Mouse (Mus musculus): ENCODE data around the gene Prickle3. TPM values are rescaled to one million over a fixed set of nuclear protein-coding genes. Genes with fewer than 3 reads are reported as not detected.

Prickle3 gene
- polyA plus RNA-seq, 1 experiment from 2014 or later = 16.6 TPM

DNA sequence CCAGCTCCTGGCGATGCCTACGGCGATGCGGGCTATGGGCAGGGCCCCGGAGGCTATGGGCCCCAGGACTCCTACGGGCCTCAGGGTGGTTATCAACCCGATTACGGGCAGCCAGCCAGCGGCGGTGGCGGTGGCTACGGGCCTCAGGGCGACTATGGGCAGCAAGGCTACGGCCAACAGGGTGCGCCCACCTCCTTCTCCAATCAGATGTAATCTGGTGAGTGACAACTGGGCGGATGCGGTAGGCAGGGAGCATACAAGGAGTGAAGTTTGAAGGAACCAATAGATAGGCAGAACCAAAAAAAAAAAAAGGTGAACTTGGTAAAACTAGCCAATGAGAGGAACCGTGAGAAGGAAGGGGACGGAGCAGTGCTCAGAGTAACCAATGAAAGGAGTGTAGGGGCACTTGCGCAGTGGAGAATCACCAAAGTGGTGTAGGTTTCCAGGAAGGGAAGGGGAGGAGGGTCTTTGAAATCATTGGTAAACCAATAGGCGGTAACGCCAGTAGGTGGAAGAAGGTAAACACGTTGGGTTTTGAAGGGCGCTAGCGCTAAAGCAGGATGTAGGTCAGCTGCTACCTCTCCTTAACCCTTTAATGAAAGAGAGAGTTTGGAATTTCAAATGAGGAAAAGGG, 8.3 kb upstream of the Prickle3 start:
- Histone ChIP-seq H3K9me3 (replicated peaks) (no peaks in the 10 kb centered on the region), H3K4me3 (replicated peaks) (peak overlapping the region; percentile 53), H3K27me3 (no peaks in the 10 kb centered on the region), H3K36me3 (no peaks in the 10 kb centered on the region), H3K27ac (replicated peaks) (peak overlapping the region; percentile 82), H3K4me2 (replicated peaks) (peak overlapping the region; percentile 53), H3K9ac (peak overlapping the region; percentile 39; the same call in 1 of the 2 replicates), H3K4me1 (no peaks in the 10 kb centered on the region)
- ATAC-seq (ENCODE audit: insufficient number of reproducible peaks, low FRiP score, low TSS enrichment, low read depth) = peak; percentile 96
- 13% methylated on average over 24 of the region's 25 CpGs for WGBS

GRCm38 (mm10) chrX:7658031-7658784, 1.1 kb downstream of the Prickle3 start:
- ATAC-seq (ENCODE audit: insufficient number of reproducible peaks, low FRiP score, low TSS enrichment, low read depth) = peak; percentile 79
- peak overlapping the region; percentile 52 for H3K4me3 ChIP-seq (replicated peaks)

GRCm38 (mm10) chrX:7658785-7659589, 1.9 kb downstream of the Prickle3 start:
- no peak for ATAC-seq (ENCODE audit: insufficient number of reproducible peaks, low FRiP score, low TSS enrichment, low read depth)
- Histone ChIP-seq H3K9ac (no peak overlapping the region), H3K27me3 (no peaks in the 10 kb centered on the region), H3K36me3 (no peaks in the 10 kb centered on the region), H3K9me3 (replicated peaks) (no peaks in the 10 kb centered on the region), H3K4me1 (no peaks in the 10 kb centered on the region; the same call in 1 of the 2 replicates), H3K4me2 (replicated peaks) (peak overlapping the region; percentile 47), H3K27ac (replicated peaks) (peak overlapping the region; percentile 72), H3K4me3 (replicated peaks) (peak overlapping the region; percentile 52; the same call in 1 of the 2 replicates)
- 56% methylated on average over 11 of the region's 11 CpGs for WGBS

More at GRCm38 (mm10) chrX:7658031-7658784, 1.1 kb downstream of the Prickle3 start:
- H3K4me1 ChIP-seq = no peaks in the 10 kb centered on the region; the same call in 1 of the 2 replicates
- 0 out of 2 replicates have a peak overlapping the region, but pooled peaks have one; percentile 35 for H3K9ac ChIP-seq
- no peaks in the 10 kb centered on the region for H3K36me3 ChIP-seq
- no peaks in the 10 kb centered on the region for H3K27me3 ChIP-seq
- H3K27ac ChIP-seq (replicated peaks) = peak overlapping the region; percentile 72
- WGBS = 20% methylated on average over 15 of the region's 15 CpGs
- no peaks in the 10 kb centered on the region for H3K9me3 ChIP-seq (replicated peaks)
- H3K4me2 ChIP-seq (replicated peaks) = peak overlapping the region; percentile 47

GRCm38 (mm10) chrX:7661086-7661485, 4.0 kb downstream of the Prickle3 start:
- WGBS = 69% methylated on average over 4 of the region's 4 CpGs
- H3K9me3 ChIP-seq (replicated peaks) = no peaks in the 10 kb centered on the region

GRCm38 (mm10) chrX:7662936-7663335, 5.9 kb downstream of the Prickle3 start:
- no peak overlapping the region for H3K27ac ChIP-seq (replicated peaks)
- H3K9ac ChIP-seq = no peak overlapping the region
- WGBS = 68% methylated on average over 3 of the region's 3 CpGs
- no peaks in the 10 kb centered on the region for H3K9me3 ChIP-seq (replicated peaks)
- 0 out of 2 replicates have a peak, but pooled peaks cover 6% of the 10 kb centered on the region for H3K36me3 ChIP-seq
- no peak overlapping the region for H3K4me2 ChIP-seq (replicated peaks)
- no peak overlapping the region for H3K4me3 ChIP-seq (replicated peaks)
- H3K27me3 ChIP-seq = no peaks in the 10 kb centered on the region
- no peaks in the 10 kb centered on the region; the same call in 1 of the 2 replicates for H3K4me1 ChIP-seq
- no peak for ATAC-seq (ENCODE audit: insufficient number of reproducible peaks, low FRiP score, low TSS enrichment, low read depth)

More at GRCm38 (mm10) chrX:7661086-7661485, 4.0 kb downstream of the Prickle3 start:
- Histone ChIP-seq H3K9ac (no peak overlapping the region), H3K36me3 (no peaks in the 10 kb centered on the region), H3K27ac (replicated peaks) (no peak overlapping the region), H3K4me2 (replicated peaks) (no peak overlapping the region), H3K4me1 (no peaks in the 10 kb centered on the region; the same call in 1 of the 2 replicates), H3K27me3 (no peaks in the 10 kb centered on the region), H3K4me3 (replicated peaks) (no peak overlapping the region)
- no peak for ATAC-seq (ENCODE audit: insufficient number of reproducible peaks, low FRiP score, low TSS enrichment, low read depth)

DNA sequence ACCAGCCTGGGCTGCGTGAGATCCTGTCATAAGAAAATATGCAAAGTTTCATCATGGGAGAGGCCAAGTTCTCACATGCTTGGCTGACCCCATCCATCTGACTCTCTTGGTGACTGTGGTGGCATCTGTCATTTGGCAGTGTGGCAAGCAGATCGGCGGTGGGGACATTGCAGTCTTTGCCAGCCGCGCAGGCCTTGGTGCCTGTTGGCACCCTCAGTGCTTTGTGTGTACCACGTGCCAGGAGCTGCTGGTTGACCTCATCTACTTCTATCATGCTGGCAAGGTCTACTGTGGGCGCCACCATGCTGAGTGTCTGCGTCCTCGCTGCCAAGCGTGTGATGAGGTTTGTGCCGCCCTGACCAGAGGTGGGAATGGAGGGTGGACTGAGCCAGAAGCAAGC, 7.7 kb downstream of the Prickle3 start:
- no peaks in the 10 kb centered on the region for H3K4me1 ChIP-seq
- H3K9me3 ChIP-seq (replicated peaks) = no peaks in the 10 kb centered on the region
- no peaks in the 10 kb centered on the region for H3K27me3 ChIP-seq
- H3K36me3 ChIP-seq = peaks cover 11% of the 10 kb centered on the region; the same call in 1 of the 2 replicates
- H3K9ac ChIP-seq = no peak overlapping the region
- H3K4me3 ChIP-seq (replicated peaks) = no peak overlapping the region
- ATAC-seq (ENCODE audit: insufficient number of reproducible peaks, low FRiP score, low TSS enrichment, low read depth) = no peak
- no peak overlapping the region for H3K27ac ChIP-seq (replicated peaks)
- 91% methylated on average over 11 of the region's 11 CpGs for WGBS
- H3K4me2 ChIP-seq (replicated peaks) = no peak overlapping the region

DNA sequence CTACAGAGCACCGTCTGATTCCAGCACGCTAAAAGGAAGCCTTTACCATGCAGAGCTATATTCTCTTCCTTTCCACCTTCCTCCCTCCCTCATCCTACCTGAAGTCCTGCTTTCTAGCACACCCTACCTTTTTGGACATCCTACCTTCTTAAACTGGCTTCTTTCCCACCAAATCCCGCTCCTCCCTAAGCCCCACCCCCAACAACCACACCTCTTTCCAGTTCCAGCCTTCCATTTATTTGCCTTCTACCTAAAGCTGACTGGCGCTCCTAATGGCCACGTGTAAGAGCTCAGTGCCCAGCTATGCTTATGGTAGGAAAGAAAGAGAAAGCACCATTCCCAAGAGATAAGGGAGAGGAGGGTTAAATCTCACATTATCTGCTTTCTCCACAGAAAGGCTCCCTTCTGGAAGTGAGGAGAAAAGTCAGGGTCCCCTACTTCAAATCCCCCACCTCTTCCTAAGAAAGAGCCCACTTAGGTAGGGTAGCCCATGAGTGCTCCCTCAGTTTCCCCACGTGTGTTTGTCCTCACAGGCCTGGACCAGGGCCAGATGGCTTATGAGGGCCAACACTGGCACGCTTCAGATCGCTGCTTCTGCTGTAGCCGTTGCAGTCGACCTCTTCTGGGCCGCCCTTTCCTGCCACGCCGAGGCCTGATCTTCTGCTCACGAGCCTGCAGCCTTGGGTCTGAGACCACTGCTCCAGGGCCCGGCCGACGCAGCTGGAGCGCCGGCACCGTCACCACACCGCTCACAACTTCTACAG, 8.9 kb downstream of the Prickle3 start:
- no peak overlapping the region for H3K4me3 ChIP-seq (replicated peaks)
- no peaks in the 10 kb centered on the region for H3K9me3 ChIP-seq (replicated peaks)
- H3K27ac ChIP-seq (replicated peaks) = no peak overlapping the region
- H3K4me2 ChIP-seq (replicated peaks) = no peak overlapping the region
- peaks cover 11% of the 10 kb centered on the region; the same call in 1 of the 2 replicates for H3K36me3 ChIP-seq
- no peak for ATAC-seq (ENCODE audit: insufficient number of reproducible peaks, low FRiP score, low TSS enrichment, low read depth)
- no peaks in the 10 kb centered on the region for H3K4me1 ChIP-seq
- 77% methylated on average over 21 of the region's 21 CpGs for WGBS
- H3K9ac ChIP-seq = no peak overlapping the region
- no peaks in the 10 kb centered on the region for H3K27me3 ChIP-seq

DNA sequence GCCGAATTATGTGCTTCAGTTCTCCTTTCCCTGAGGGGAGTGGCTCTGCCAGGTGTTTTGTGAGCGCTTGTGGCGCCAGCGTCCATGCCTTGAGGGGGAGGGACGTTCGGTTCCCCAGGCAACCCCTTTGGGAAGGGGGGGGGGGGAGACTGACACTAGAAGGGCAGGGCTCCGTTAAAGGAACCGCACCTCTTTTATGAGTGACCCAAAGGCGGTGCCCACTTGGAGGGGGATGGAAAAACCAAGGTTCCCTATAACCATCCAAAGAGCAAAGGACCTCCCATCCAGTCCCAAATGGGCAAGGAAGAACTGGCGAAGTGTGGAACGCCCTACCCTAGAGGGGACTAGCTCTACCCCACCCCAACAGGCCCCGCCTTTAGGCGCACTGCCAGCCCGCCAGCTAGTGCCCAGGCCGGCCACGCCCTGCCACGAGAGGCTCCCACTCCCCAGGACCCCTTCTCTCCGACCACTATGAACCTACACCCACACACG, 13.4 kb downstream of the Prickle3 start:
- peaks cover 11% of the 10 kb centered on the region; the same call in 1 of the 2 replicates for H3K36me3 ChIP-seq
- ATAC-seq (ENCODE audit: insufficient number of reproducible peaks, low FRiP score, low TSS enrichment, low read depth) = peak; percentile 71
- peak overlapping the region; percentile 48 for H3K4me2 ChIP-seq (replicated peaks)
- peak overlapping the region; percentile 52 for H3K4me3 ChIP-seq (replicated peaks)
- H3K27me3 ChIP-seq = no peaks in the 10 kb centered on the region
- no peak overlapping the region; the same call in 1 of the 2 replicates for H3K9ac ChIP-seq
- no peaks in the 10 kb centered on the region for H3K9me3 ChIP-seq (replicated peaks)
- H3K4me1 ChIP-seq = 0 out of 2 replicates have a peak, but pooled peaks cover 7% of the 10 kb centered on the region
- peak overlapping the region; percentile 86 for H3K27ac ChIP-seq (replicated peaks)
- WGBS = 22% methylated on average over 19 of the region's 19 CpGs

DNA sequence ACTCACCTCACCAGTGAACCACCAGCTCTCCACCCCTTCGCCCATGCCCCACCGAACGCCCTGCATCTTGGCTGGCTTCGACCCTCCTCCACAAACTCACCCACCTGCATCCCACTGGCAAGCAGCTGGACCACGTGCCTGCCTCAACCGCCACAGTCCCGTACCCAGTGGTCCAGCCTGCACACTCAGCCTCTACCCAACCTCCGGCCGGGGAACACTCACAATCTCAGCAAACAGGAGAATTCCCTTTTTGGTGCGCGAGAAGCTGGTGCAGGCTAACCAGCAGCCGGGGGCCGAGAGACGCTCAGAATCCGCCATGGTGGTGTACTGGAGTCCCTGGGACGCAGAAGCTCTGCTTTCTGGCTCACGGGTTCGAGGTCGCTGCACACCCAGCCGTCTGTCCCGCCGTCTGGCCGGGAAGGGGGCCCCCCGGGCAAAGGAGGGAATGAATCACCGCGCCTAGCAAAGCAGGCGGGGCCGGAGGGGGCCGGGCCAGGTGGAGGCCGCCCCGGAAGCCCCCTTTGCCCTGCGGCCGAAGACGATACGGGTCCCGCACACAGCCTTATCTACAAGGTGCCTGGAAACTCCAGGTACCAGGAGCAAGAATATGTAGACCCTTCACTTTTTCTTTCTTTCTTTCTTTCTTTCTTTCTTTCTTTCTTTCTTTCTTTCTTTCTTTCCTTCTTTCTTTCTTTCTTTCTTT, 14.0 kb downstream of the Prickle3 start, which contains the start of gene Plp2:
TSS of gene Plp2 (minus strand) at position 470 of the 703 bp plus-strand sequence.
- Histone ChIP-seq H3K27me3 (no peaks in the 10 kb centered on the region), H3K4me2 (replicated peaks) (peak within 1 kb of the TSS; percentile 48), H3K9me3 (replicated peaks) (no peaks in the 10 kb centered on the region), H3K36me3 (peaks cover 11% of the 10 kb centered on the region; the same call in 1 of the 2 replicates), H3K9ac (peak within 1 kb of the TSS; percentile 21; the same call in 1 of the 2 replicates), H3K4me1 (0 out of 2 replicates have a peak, but pooled peaks cover 7% of the 10 kb centered on the region), H3K27ac (replicated peaks) (peak within 1 kb of the TSS; percentile 86), H3K4me3 (replicated peaks) (peak within 1 kb of the TSS; percentile 52)
- WGBS = 19% methylated on average over 35 of the region's 36 CpGs
- peak; percentile 41 for ATAC-seq (ENCODE audit: insufficient number of reproducible peaks, low FRiP score, low TSS enrichment, low read depth)
